Mouse (Mus musculus): Measurements from ENCODE around the gene Rbfox3.

- no peak for TF ChIP-seq CTCF (IDR thresholded peaks at IDR 0.05; ENCODE audit: low read depth)
- TF ChIP-seq EP300 (IDR thresholded peaks at IDR 0.05; ENCODE audit: low read depth), result no peak
Observed at GRCm38 (mm10) chr11:118906824-118907470, 4.5 kb downstream of the Rbfox3 start.

Data from liver, embryonic 14.5 days (tissue).